Mouse (Mus musculus) leukemia stem cell, adult 10-12 weeks (primary cell): ENCODE results near the gene Ccni. TPM values are rescaled to one million over a fixed set of nuclear protein-coding genes. Genes with fewer than 3 reads are reported as not detected.

Experiments used
- polyA plus RNA-seq: library from polyadenylated mRNA; stranded (reverse); fragments of >175 nt; gene quantifications from 2 replicates; pipeline ENCODE4 v1.2.3, GENCODE M21; 2012; ENCODE audit warnings: low replicate concordance

The Ccni gene
- 97.0 and 175 TPM in 2 replicates for polyA plus RNA-seq

DNA sequence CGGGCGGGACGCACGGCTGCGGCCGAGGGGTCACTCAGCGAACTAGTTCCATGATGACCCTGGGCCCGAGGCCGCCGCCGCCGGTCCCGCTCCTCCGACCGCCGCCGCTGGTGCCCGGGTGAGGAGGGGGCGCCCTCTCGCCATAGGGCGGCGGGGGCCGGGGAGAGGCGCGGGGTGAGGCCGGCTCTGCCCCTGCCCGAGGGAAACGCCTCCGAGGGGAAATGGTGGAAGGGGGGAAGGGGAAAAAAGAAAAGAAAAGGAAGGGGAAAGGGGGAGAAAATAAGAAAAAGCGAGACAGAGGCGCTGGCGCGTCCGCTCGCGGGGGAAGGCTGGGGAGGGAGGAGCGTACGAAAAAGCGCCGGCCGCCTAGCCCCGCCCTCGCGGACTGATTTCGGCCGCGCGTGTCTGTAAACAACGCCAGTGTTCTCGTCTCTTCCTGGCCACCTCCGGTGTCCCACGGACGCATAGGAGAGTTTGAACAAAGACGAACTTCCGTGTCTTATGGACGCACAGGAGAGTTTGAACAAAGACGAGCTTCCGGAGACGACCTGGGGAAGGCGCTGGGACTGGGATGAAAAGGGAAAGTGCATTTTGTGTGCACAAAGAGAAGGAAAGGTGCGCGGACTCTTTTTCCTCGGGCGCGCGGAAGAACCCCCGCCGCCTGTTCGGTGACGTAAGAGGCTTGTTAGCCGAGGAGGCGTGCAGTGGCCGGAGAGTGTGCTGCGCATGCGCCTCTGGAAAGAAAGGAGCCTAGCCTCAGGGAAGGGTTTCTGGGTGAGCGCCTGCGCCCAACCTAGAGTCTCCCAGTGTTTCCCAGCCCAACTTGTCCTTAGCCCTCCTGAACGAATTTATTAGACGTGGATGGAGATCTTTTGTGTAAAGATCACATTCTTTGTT lies at the start of gene Ccni, which contains the start of gene 2010109A12Rik:
Gene Ccni, minus strand, starts transcription at position 387 of the 897 bp plus-strand sequence.
Gene 2010109A12Rik, plus strand, starts transcription at position 410 of the 897 bp plus-strand sequence.

Other genes with a start within 250 kb of the Ccni start
- not detected in 2 replicates for gene Sowahb, start 161.5 kb downstream of the Ccni start, polyA plus RNA-seq
- gene Sept11, start 113.1 kb downstream of the Ccni start, polyA plus RNA-seq: 12.9 and 14.1 TPM in 2 replicates
- gene 2010109A12Rik, start within 50 bp of the Ccni start, polyA plus RNA-seq: not detected in 2 replicates
- gene Ccng2, start 60.8 kb upstream of the Ccni start, polyA plus RNA-seq: 7.0 and 12.2 TPM in 2 replicates